Mouse (Mus musculus): Measurements from ENCODE around the gene Car4. TPM values are rescaled to one million over a fixed set of nuclear protein-coding genes. Genes with fewer than 3 reads are reported as not detected.

Car4 gene
- polyA plus RNA-seq, 1 experiment from 2014 or later = 0.99 TPM

GRCm38 (mm10) chr11:84960780-84961179 lies 3.2 kb downstream of the Car4 start:
- Histone ChIP-seq H3K9ac (ENCODE audit: low read length) (no peak overlapping the region), H3K27me3 (replicated peaks; ENCODE audit: control insufficient read depth, insufficient read depth, low read length) (peaks cover 39% of the 10 kb centered on the region), H3K4me2 (ENCODE audit: low read length) (no peak overlapping the region), H3K9me3 (ENCODE audit: control insufficient read depth, low read length) (no peaks in the 10 kb centered on the region), H3K4me3 (ENCODE audit: low read depth, low read length) (no peak overlapping the region), H3K4me1 (replicated peaks; ENCODE audit: control insufficient read depth, insufficient read depth, low read length) (peaks cover 11% of the 10 kb centered on the region; the same call in 1 of the 2 replicates), H3K36me3 (ENCODE audit: control insufficient read depth, insufficient read depth, low read length) (no peaks in the 10 kb centered on the region), H3K27ac (ENCODE audit: low read depth) (no peak overlapping the region)
- DNase-seq (ENCODE audit: low spot score) (no peak), ATAC-seq (replicated peaks; ENCODE audit: low FRiP score, low TSS enrichment, low read depth) (no peak)
- 76% methylated on average over 6 of the region's 6 CpGs for WGBS

- H3K4me1 ChIP-seq (replicated peaks; ENCODE audit: control insufficient read depth, insufficient read depth, low read length) = peaks cover 11% of the 10 kb centered on the region; the same call in 1 of the 2 replicates
- WGBS = 85% methylated on average over 4 of the region's 4 CpGs
- ATAC-seq (replicated peaks; ENCODE audit: low FRiP score, low TSS enrichment, low read depth) = no peak
Observed at GRCm38 (mm10) chr11:84961571-84961970, 4.0 kb downstream of the Car4 start.

GRCm38 (mm10) chr11:84962536-84962935 lies 5.0 kb downstream of the Car4 start:
- DNase-seq (ENCODE audit: low spot score) (no peak), ATAC-seq (replicated peaks; ENCODE audit: low FRiP score, low TSS enrichment, low read depth) (no peak)
- Histone ChIP-seq H3K4me1 (replicated peaks; ENCODE audit: control insufficient read depth, insufficient read depth, low read length) (peaks cover 13% of the 10 kb centered on the region; the same call in 1 of the 2 replicates), H3K4me2 (ENCODE audit: low read length) (no peak overlapping the region), H3K9me3 (ENCODE audit: control insufficient read depth, low read length) (no peaks in the 10 kb centered on the region), H3K36me3 (ENCODE audit: control insufficient read depth, insufficient read depth, low read length) (no peaks in the 10 kb centered on the region), H3K4me3 (ENCODE audit: low read depth, low read length) (no peak overlapping the region), H3K9ac (ENCODE audit: low read length) (no peak overlapping the region), H3K27ac (ENCODE audit: low read depth) (no peak overlapping the region), H3K27me3 (replicated peaks; ENCODE audit: control insufficient read depth, insufficient read depth, low read length) (peaks cover 21% of the 10 kb centered on the region)
- WGBS = 83% methylated on average over 4 of the region's 4 CpGs

More at GRCm38 (mm10) chr11:84961571-84961970, 4.0 kb downstream of the Car4 start:
- peaks cover 31% of the 10 kb centered on the region for H3K27me3 ChIP-seq (replicated peaks; ENCODE audit: control insufficient read depth, insufficient read depth, low read length)
- H3K9ac ChIP-seq (ENCODE audit: low read length) = no peak overlapping the region
- no peaks in the 10 kb centered on the region for H3K9me3 ChIP-seq (ENCODE audit: control insufficient read depth, low read length)
- no peaks in the 10 kb centered on the region for H3K36me3 ChIP-seq (ENCODE audit: control insufficient read depth, insufficient read depth, low read length)
- no peak for DNase-seq (ENCODE audit: low spot score)
- no peak overlapping the region for H3K4me3 ChIP-seq (ENCODE audit: low read depth, low read length)
- H3K27ac ChIP-seq (ENCODE audit: low read depth) = no peak overlapping the region
- no peak overlapping the region for H3K4me2 ChIP-seq (ENCODE audit: low read length)

GRCm38 (mm10) chr11:84963556-84963955 lies 6.0 kb downstream of the Car4 start:
- Histone ChIP-seq H3K27me3 (replicated peaks; ENCODE audit: control insufficient read depth, insufficient read depth, low read length) (peaks cover 11% of the 10 kb centered on the region), H3K4me3 (ENCODE audit: low read depth, low read length) (no peak overlapping the region), H3K4me1 (replicated peaks; ENCODE audit: control insufficient read depth, insufficient read depth, low read length) (peaks cover 11% of the 10 kb centered on the region; the same call in 1 of the 2 replicates), H3K36me3 (ENCODE audit: control insufficient read depth, insufficient read depth, low read length) (no peaks in the 10 kb centered on the region), H3K4me2 (ENCODE audit: low read length) (no peak overlapping the region), H3K9me3 (ENCODE audit: control insufficient read depth, low read length) (no peaks in the 10 kb centered on the region), H3K27ac (ENCODE audit: low read depth) (no peak overlapping the region), H3K9ac (ENCODE audit: low read length) (no peak overlapping the region)
- 79% methylated on average over 3 of the region's 3 CpGs for WGBS
- ATAC-seq (replicated peaks; ENCODE audit: low FRiP score, low TSS enrichment, low read depth) = no peak
- no peak for DNase-seq (ENCODE audit: low spot score)

GRCm38 (mm10) chr11:84966696-84967095 lies 9.1 kb downstream of the Car4 start:
- Histone ChIP-seq H3K4me1 (replicated peaks; ENCODE audit: control insufficient read depth, insufficient read depth, low read length) (0 out of 2 replicates have a peak, but pooled peaks cover 5% of the 10 kb centered on the region), H3K4me2 (ENCODE audit: low read length) (no peak overlapping the region), H3K27me3 (replicated peaks; ENCODE audit: control insufficient read depth, insufficient read depth, low read length) (no peaks in the 10 kb centered on the region), H3K9me3 (ENCODE audit: control insufficient read depth, low read length) (no peaks in the 10 kb centered on the region), H3K9ac (ENCODE audit: low read length) (no peak overlapping the region), H3K27ac (ENCODE audit: low read depth) (no peak overlapping the region), H3K36me3 (ENCODE audit: control insufficient read depth, insufficient read depth, low read length) (no peaks in the 10 kb centered on the region), H3K4me3 (ENCODE audit: low read depth, low read length) (no peak overlapping the region)
- WGBS = 62% methylated on average over 4 of the region's 4 CpGs
- ATAC-seq (replicated peaks; ENCODE audit: low FRiP score, low TSS enrichment, low read depth) (no peak), DNase-seq (ENCODE audit: low spot score) (no peak)

- Histone ChIP-seq H3K36me3 (ENCODE audit: control insufficient read depth, insufficient read depth, low read length) (no peaks in the 10 kb centered on the region), H3K4me2 (ENCODE audit: low read length) (no peak overlapping the region), H3K4me3 (ENCODE audit: low read depth, low read length) (no peak overlapping the region), H3K9ac (ENCODE audit: low read length) (no peak overlapping the region), H3K27ac (ENCODE audit: low read depth) (no peak overlapping the region), H3K4me1 (replicated peaks; ENCODE audit: control insufficient read depth, insufficient read depth, low read length) (0 out of 2 replicates have a peak, but pooled peaks cover 5% of the 10 kb centered on the region), H3K9me3 (ENCODE audit: control insufficient read depth, low read length) (no peaks in the 10 kb centered on the region), H3K27me3 (replicated peaks; ENCODE audit: control insufficient read depth, insufficient read depth, low read length) (no peaks in the 10 kb centered on the region)
- 30% methylated on average over 5 of the region's 5 CpGs for WGBS
- ATAC-seq (replicated peaks; ENCODE audit: low FRiP score, low TSS enrichment, low read depth) = no peak
- DNase-seq (ENCODE audit: low spot score) = no peak
Observed at GRCm38 (mm10) chr11:84967113-84967512, 9.5 kb downstream of the Car4 start.

GRCm38 (mm10) chr11:84968309-84968708 lies 10.7 kb downstream of the Car4 start:
- Histone ChIP-seq H3K9ac (ENCODE audit: low read length) (no peak overlapping the region), H3K4me1 (replicated peaks; ENCODE audit: control insufficient read depth, insufficient read depth, low read length) (0 out of 2 replicates have a peak, but pooled peaks cover 5% of the 10 kb centered on the region), H3K4me3 (ENCODE audit: low read depth, low read length) (no peak overlapping the region), H3K27me3 (replicated peaks; ENCODE audit: control insufficient read depth, insufficient read depth, low read length) (no peaks in the 10 kb centered on the region), H3K27ac (ENCODE audit: low read depth) (no peak overlapping the region), H3K9me3 (ENCODE audit: control insufficient read depth, low read length) (no peaks in the 10 kb centered on the region), H3K36me3 (ENCODE audit: control insufficient read depth, insufficient read depth, low read length) (no peaks in the 10 kb centered on the region), H3K4me2 (ENCODE audit: low read length) (no peak overlapping the region)
- WGBS = 66% methylated on average over 4 of the region's 4 CpGs
- DNase-seq (ENCODE audit: low spot score) = no peak
- no peak for ATAC-seq (replicated peaks; ENCODE audit: low FRiP score, low TSS enrichment, low read depth)

GRCm38 (mm10) chr11:84968775-84969174 lies 11.2 kb downstream of the Car4 start:
- Histone ChIP-seq H3K9me3 (ENCODE audit: control insufficient read depth, low read length) (no peaks in the 10 kb centered on the region), H3K4me1 (replicated peaks; ENCODE audit: control insufficient read depth, insufficient read depth, low read length) (0 out of 2 replicates have a peak, but pooled peaks cover 5% of the 10 kb centered on the region), H3K4me3 (ENCODE audit: low read depth, low read length) (no peak overlapping the region), H3K36me3 (ENCODE audit: control insufficient read depth, insufficient read depth, low read length) (no peaks in the 10 kb centered on the region), H3K4me2 (ENCODE audit: low read length) (no peak overlapping the region), H3K9ac (ENCODE audit: low read length) (no peak overlapping the region), H3K27me3 (replicated peaks; ENCODE audit: control insufficient read depth, insufficient read depth, low read length) (no peaks in the 10 kb centered on the region), H3K27ac (ENCODE audit: low read depth) (no peak overlapping the region)
- ATAC-seq (replicated peaks; ENCODE audit: low FRiP score, low TSS enrichment, low read depth) = no peak
- 45% methylated on average over 6 of the region's 6 CpGs for WGBS
- DNase-seq (ENCODE audit: low spot score) = no peak

- H3K27me3 ChIP-seq (replicated peaks; ENCODE audit: control insufficient read depth, insufficient read depth, low read length) = no peaks in the 10 kb centered on the region
- no peak for DNase-seq (ENCODE audit: low spot score)
- H3K36me3 ChIP-seq (ENCODE audit: control insufficient read depth, insufficient read depth, low read length) = no peaks in the 10 kb centered on the region
- no peaks in the 10 kb centered on the region for H3K9me3 ChIP-seq (ENCODE audit: control insufficient read depth, low read length)
- H3K4me3 ChIP-seq (ENCODE audit: low read depth, low read length) = no peak overlapping the region
- ATAC-seq (replicated peaks; ENCODE audit: low FRiP score, low TSS enrichment, low read depth) = no peak
- no peak overlapping the region for H3K9ac ChIP-seq (ENCODE audit: low read length)
- 0 out of 2 replicates have a peak, but pooled peaks cover 5% of the 10 kb centered on the region for H3K4me1 ChIP-seq (replicated peaks; ENCODE audit: control insufficient read depth, insufficient read depth, low read length)
- no peak overlapping the region for H3K4me2 ChIP-seq (ENCODE audit: low read length)
- WGBS = 59% methylated on average over 3 of the region's 3 CpGs
- no peak overlapping the region for H3K27ac ChIP-seq (ENCODE audit: low read depth)
Observed at GRCm38 (mm10) chr11:84972067-84972466, 14.5 kb downstream of the Car4 start.

Measured in intestine, embryonic 14.5 days (tissue).